Mouse (Mus musculus): ENCODE results near the gene Usp53.

Usp53 gene

DNA sequence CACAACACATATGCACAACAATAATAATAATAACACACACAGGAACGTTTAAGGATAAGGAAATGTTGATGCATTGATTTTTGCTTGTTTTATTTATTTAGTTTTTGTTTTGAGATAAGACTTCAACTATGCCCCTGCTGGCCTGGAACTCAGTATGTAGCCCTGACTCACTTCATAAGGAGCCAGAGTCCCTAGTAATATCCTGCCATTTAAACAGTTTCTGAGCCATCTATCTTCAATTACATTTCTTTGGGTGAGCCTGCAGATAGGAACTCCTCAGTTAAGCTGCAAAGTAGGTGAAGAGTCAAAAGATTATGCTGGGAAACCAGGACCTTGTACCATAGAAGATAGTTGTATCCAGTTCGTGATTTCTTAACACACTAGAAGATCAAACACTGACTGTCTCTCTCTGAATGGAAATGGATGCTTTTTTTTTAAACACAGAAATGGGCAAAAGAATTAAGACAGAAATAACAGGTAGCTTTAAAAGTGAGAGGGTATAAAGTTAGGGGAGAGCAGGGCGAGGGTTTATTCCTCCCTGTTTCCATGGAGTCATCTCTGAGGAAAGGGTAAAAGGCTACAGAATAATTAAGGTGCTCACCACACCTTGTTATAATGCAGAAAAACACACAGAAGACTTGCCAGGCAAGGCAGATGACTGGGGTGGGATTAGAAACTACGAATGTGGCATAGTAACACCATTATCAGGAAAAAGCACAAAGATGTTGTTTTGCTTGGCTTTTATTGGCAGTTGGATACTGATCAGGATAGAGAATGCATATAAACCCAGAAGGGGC lies 96.6 kb downstream of the Usp53 start:
- no peak for DNase-seq (ENCODE audit: low read depth)
